Mouse (Mus musculus): ENCODE results near the gene Shc4. TPM values are rescaled to one million over a fixed set of nuclear protein-coding genes. Genes with fewer than 3 reads are reported as not detected.
A peak's percentile ranks its signal among the peaks of the same experiment; 100 is the strongest.

Gene Shc4
- total and polyA plus RNA-seq, 2 experiments = 0.18 to 0.26 TPM

- Histone ChIP-seq H3K79me2 (ENCODE audit: control insufficient read depth, insufficient read depth, low read length) (no peaks in the 10 kb centered on the region), H3K27me3 (ENCODE audit: control insufficient read depth, insufficient read depth, low read length) (no peaks in the 10 kb centered on the region), H3K4me1 (ENCODE audit: control insufficient read depth, insufficient read depth, low read length) (peaks cover 5% of the 10 kb centered on the region), H3K9ac (ENCODE audit: low read depth, low read length) (no peak overlapping the region), H3K36me3 (ENCODE audit: control insufficient read depth, insufficient read depth, low read length) (no peaks in the 10 kb centered on the region), H3K4me3 (ENCODE audit: insufficient read depth, low read depth, low read length) (no peak overlapping the region), H3K27ac (replicated peaks; ENCODE audit: insufficient read depth, low read depth, low read length) (no peak overlapping the region)
- DNase-seq (ENCODE audit: extremely low read depth, low read depth, low spot score) = no peak
- 74% methylated on average over 6 of the region's 6 CpGs for WGBS
- no peak for TF ChIP-seq POLR2A (IDR thresholded peaks at IDR 0.05; ENCODE audit: extremely low read depth, insufficient read depth, low read length)
- no peak for TF ChIP-seq CTCF (IDR thresholded peaks at IDR 0.05; ENCODE audit: low read depth, low read length)
Observed at GRCm38 (mm10) chr2:125628487-125628886, 95.5 kb downstream of the Shc4 start.

GRCm38 (mm10) chr2:125626536-125626935, 97.4 kb downstream of the Shc4 start:
- Histone ChIP-seq H3K9ac (ENCODE audit: low read depth, low read length) (no peak overlapping the region), H3K27me3 (ENCODE audit: control insufficient read depth, insufficient read depth, low read length) (no peaks in the 10 kb centered on the region), H3K4me3 (ENCODE audit: insufficient read depth, low read depth, low read length) (no peak overlapping the region), H3K4me1 (ENCODE audit: control insufficient read depth, insufficient read depth, low read length) (peaks cover 5% of the 10 kb centered on the region), H3K27ac (replicated peaks; ENCODE audit: insufficient read depth, low read depth, low read length) (no peak overlapping the region), H3K79me2 (ENCODE audit: control insufficient read depth, insufficient read depth, low read length) (peaks cover 3% of the 10 kb centered on the region; the same call in 1 of the 2 replicates), H3K36me3 (ENCODE audit: control insufficient read depth, insufficient read depth, low read length) (no peaks in the 10 kb centered on the region)
- DNase-seq (ENCODE audit: extremely low read depth, low read depth, low spot score) = peak; percentile 70
- WGBS = 43% methylated on average over 4 of the region's 4 CpGs
- no peak for TF ChIP-seq CTCF (IDR thresholded peaks at IDR 0.05; ENCODE audit: low read depth, low read length)
- TF ChIP-seq POLR2A (IDR thresholded peaks at IDR 0.05; ENCODE audit: extremely low read depth, insufficient read depth, low read length) = no peak

- WGBS = under 1% methylated on average over 50 of the region's 50 CpGs
- DNase-seq (ENCODE audit: extremely low read depth, low read depth, low spot score) = peak; percentile 90
- peak within 1 kb of the TSS; percentile 89 for H3K9ac ChIP-seq (ENCODE audit: low read depth, low read length)
- peaks cover 5% of the 10 kb centered on the region for H3K4me1 ChIP-seq (ENCODE audit: control insufficient read depth, insufficient read depth, low read length)
- peaks cover 3% of the 10 kb centered on the region; the same call in 1 of the 2 replicates for H3K79me2 ChIP-seq (ENCODE audit: control insufficient read depth, insufficient read depth, low read length)
- H3K27me3 ChIP-seq (ENCODE audit: control insufficient read depth, insufficient read depth, low read length) = no peaks in the 10 kb centered on the region
- H3K36me3 ChIP-seq (ENCODE audit: control insufficient read depth, insufficient read depth, low read length) = no peaks in the 10 kb centered on the region
- peak within 1 kb of the TSS; percentile 93 for H3K4me3 ChIP-seq (ENCODE audit: insufficient read depth, low read depth, low read length)
- TF ChIP-seq POLR2A (IDR thresholded peaks at IDR 0.05; ENCODE audit: extremely low read depth, insufficient read depth, low read length) (0 out of 2 replicates have a peak, but pooled peaks have one; percentile 30), CTCF (IDR thresholded peaks at IDR 0.05; ENCODE audit: low read depth, low read length) (0 out of 2 replicates have a peak, but pooled peaks have one; percentile 17)
- H3K27ac ChIP-seq (replicated peaks; ENCODE audit: insufficient read depth, low read depth, low read length) = peak within 1 kb of the TSS; percentile 33
Observed at GRCm38 (mm10) chr2:125624837-125625351, 99.1 kb downstream of the Shc4 start, which contains the start of gene Cep152. TSS of gene Cep152 (minus strand) at chr2:125625113.

- WGBS = 7% methylated on average over 9 of the region's 9 CpGs
- Histone ChIP-seq H3K4me3 (ENCODE audit: insufficient read depth, low read depth, low read length) (peak overlapping the region; percentile 93; the same call in 1 of the 2 replicates), H3K27ac (replicated peaks; ENCODE audit: insufficient read depth, low read depth, low read length) (no peak overlapping the region), H3K27me3 (ENCODE audit: control insufficient read depth, insufficient read depth, low read length) (no peaks in the 10 kb centered on the region), H3K36me3 (ENCODE audit: control insufficient read depth, insufficient read depth, low read length) (peaks cover 2% of the 10 kb centered on the region; the same call in 1 of the 2 replicates), H3K9ac (ENCODE audit: low read depth, low read length) (peak overlapping the region; percentile 89), H3K4me1 (ENCODE audit: control insufficient read depth, insufficient read depth, low read length) (peaks cover 5% of the 10 kb centered on the region), H3K79me2 (ENCODE audit: control insufficient read depth, insufficient read depth, low read length) (peaks cover 3% of the 10 kb centered on the region; the same call in 1 of the 2 replicates)
- DNase-seq (ENCODE audit: extremely low read depth, low read depth, low spot score) = peak; percentile 31
- TF ChIP-seq CTCF (IDR thresholded peaks at IDR 0.05; ENCODE audit: low read depth, low read length) = no peak
- TF ChIP-seq POLR2A (IDR thresholded peaks at IDR 0.05; ENCODE audit: extremely low read depth, insufficient read depth, low read length) = no peak
Observed at GRCm38 (mm10) chr2:125624127-125624685, 99.7 kb downstream of the Shc4 start.

GRCm38 (mm10) chr2:125623211-125623610, 100.7 kb downstream of the Shc4 start:
- H3K79me2 ChIP-seq (ENCODE audit: control insufficient read depth, insufficient read depth, low read length) = peaks cover 3% of the 10 kb centered on the region; the same call in 1 of the 2 replicates
- peaks cover 5% of the 10 kb centered on the region for H3K4me1 ChIP-seq (ENCODE audit: control insufficient read depth, insufficient read depth, low read length)
- H3K27ac ChIP-seq (replicated peaks; ENCODE audit: insufficient read depth, low read depth, low read length) = no peak overlapping the region
- no peak for DNase-seq (ENCODE audit: extremely low read depth, low read depth, low spot score)
- H3K4me3 ChIP-seq (ENCODE audit: insufficient read depth, low read depth, low read length) = no peak overlapping the region
- no peak for TF ChIP-seq POLR2A (IDR thresholded peaks at IDR 0.05; ENCODE audit: extremely low read depth, insufficient read depth, low read length)
- TF ChIP-seq CTCF (IDR thresholded peaks at IDR 0.05; ENCODE audit: low read depth, low read length) = no peak
- WGBS = 96% methylated on average over 15 of the region's 15 CpGs
- H3K36me3 ChIP-seq (ENCODE audit: control insufficient read depth, insufficient read depth, low read length) = peaks cover 6% of the 10 kb centered on the region
- H3K9ac ChIP-seq (ENCODE audit: low read depth, low read length) = no peak overlapping the region
- H3K27me3 ChIP-seq (ENCODE audit: control insufficient read depth, insufficient read depth, low read length) = no peaks in the 10 kb centered on the region

Measured in liver, adult 2 months (tissue).